Mouse (Mus musculus): Measurements from ENCODE around the gene Olig2.
"Not testable (repeated sequence)": the region's sequence is repeated elsewhere in the genome, so short reads cannot be mapped to it uniquely, and the experiment has no call there.

The Olig2 gene

GRCm38 (mm10) chr16:91226883-91227759 is 1.9 kb downstream of the Olig2 start:
- no peak for DNase-seq (ENCODE audit: low spot score in 2 of 2)

GRCm38 (mm10) chr16:91227760-91228043 is 2.4 kb downstream of the Olig2 start:
- DNase-seq (ENCODE audit: low spot score in 2 of 2): no peak

DNA sequence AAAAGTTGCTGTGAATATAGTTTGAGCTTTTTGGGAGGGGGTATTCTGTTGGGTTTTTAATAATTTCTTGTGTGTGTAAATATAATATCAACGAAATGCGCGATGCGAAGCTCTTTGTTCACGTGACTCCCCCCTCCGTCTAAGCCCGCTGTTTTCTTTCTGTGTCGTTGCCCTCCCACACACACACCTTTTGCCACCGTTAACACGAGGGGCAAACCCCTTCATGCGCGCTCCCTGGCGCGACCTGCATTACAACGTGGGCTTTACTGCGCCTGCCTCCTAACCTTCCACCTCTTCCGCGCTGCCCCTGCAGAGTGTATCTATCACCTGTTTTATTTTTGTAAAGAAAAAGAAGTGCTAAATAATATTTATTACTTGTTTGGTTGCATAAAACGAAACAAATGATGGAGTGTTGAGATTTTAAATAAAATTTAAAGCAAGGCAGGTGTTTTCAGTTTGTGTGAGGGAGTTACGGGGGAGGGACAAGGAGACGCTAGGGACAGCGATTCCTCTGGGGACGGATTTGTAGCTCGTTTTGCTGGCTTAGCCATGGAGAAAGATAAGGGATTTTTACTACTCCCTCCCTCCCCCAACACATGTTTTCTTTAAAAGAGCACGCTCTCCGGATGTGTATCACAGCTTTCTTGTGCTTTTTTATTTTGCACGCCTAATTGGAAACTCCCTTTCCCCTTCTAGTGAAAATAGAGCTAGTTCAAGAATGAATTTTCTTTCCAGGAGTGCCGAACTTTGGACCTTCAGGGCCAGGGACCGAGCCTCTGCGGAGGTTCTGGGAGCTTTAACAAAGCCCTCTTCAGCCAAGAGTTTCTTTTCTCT is 3.2 kb downstream of the Olig2 start:
- DNase-seq (ENCODE audit: low spot score in 2 of 2): no peak

DNA sequence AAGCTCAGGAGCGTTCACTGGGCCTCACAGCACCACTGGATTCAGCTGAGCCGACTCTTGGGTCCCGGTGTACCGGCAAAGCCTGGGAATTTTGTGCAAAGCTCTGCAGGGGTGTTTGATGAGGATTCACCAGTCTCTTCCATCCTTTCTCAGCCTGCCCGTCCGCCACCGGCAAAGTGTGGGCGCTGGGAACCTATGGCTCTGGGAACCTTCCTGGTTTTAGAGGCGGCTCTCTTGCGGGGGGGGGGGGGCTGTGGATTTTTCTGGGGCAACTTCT is 3.8 kb downstream of the Olig2 start:
- DNase-seq (ENCODE audit: low spot score in 2 of 2): no peak

GRCm38 (mm10) chr16:91229643-91230042 is 4.4 kb downstream of the Olig2 start:
- no peak for DNase-seq (ENCODE audit: low spot score in 2 of 2)

GRCm38 (mm10) chr16:91231781-91232469 is 6.7 kb downstream of the Olig2 start:
- DNase-seq (ENCODE audit: low spot score in 2 of 2): no peak

DNA sequence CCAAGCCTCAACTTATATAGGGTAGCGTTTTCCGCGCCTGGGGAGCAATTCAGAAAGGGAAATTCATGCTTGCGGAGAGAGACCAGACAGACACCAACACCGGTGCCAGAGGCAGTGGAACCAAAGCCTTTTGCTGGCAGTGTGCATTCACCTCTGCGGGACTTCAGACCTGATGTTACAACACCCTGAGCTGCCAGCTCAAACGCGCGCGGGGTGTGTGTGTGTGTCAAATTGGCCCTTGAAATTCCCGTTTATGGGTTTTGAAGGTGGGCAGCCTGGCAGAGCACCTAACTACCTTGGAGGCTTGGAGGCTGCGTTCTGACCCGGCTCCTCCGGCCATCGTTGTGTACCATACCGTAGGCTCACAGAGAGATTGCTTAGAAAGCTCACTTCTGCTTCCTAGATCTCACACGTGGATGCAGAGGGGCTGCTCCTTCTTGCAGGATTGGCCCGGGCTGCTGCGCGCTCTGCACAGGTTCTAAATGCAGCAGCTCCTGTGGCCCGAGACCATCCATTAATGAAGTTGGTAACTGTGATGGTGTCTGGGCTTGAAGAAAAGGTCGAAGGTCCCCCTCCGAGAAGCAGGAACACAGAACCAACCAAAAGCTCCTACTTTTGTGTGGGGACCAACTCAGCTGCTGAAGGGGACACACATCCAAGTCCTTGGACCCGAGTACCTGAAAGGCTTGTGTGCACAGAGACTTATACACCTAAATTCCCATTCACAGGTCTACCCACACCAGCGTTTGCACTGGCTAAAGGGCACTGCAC is 7.4 kb downstream of the Olig2 start:
- no peak for DNase-seq (ENCODE audit: low spot score in 2 of 2)

GRCm38 (mm10) chr16:91233241-91233944 is 8.1 kb downstream of the Olig2 start:
- DNase-seq (ENCODE audit: low spot score in 2 of 2): peak in 1 of 2 experiments; percentile 45

- DNase-seq (ENCODE audit: low spot score in 2 of 2): no peak
These were observed 13.8 kb downstream of the Olig2 start for GRCm38 (mm10) chr16:91239024-91239423.

DNA sequence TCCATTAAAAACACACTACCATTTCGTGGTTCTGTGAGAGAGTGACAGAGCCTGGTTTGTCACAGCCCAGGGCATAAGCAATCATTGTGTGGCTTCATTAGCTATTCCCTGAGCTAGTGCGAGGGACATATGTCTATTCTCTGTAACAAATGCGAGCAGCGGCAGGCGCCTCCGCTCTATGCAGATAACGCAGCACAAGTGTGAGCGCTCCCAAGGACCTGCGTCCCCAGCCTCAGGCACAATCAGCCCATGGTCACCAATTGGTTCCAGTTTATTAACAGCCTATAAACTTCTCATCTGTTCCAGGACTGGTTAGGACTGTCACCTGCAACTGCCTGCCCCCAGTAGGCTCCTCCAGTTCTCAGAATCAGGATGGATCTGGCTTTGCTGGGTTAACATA is 21.0 kb downstream of the Olig2 start:
- DNase-seq (ENCODE audit: low spot score in 2 of 2): no peak

GRCm38 (mm10) chr16:91255419-91256164 is 30.3 kb downstream of the Olig2 start:
- not testable (repeated sequence) for DNase-seq (ENCODE audit: low spot score in 2 of 2)

GRCm38 (mm10) chr16:91258956-91259355 is 33.7 kb downstream of the Olig2 start:
- no peak for DNase-seq (ENCODE audit: low spot score in 2 of 2)

- no peak for DNase-seq (ENCODE audit: low spot score in 2 of 2)
These were observed 35.6 kb downstream of the Olig2 start for GRCm38 (mm10) chr16:91260861-91261260.

GRCm38 (mm10) chr16:91262467-91263220 is 37.4 kb downstream of the Olig2 start:
- peak; percentile 17 to 35 for DNase-seq (ENCODE audit: low spot score in 2 of 2)

DNA sequence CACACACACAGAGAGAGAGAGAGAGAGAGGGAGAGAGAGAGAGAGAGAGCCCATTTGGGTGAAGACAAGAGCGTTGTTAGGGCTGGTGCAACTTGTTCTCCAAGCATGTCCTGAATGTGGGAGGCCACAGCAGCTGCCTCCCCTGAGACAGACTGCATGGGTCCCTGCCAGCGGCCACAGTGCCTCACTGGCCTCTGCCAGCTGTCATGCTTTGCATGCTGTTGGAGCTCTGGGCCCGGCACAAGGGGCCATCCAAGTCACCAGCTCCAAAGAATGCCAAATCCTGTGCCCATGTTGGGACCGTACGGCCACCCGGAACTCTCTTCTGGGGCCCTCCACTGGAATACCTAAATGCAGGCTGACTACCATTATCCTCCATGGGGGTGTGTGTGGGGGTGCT is 40.7 kb downstream of the Olig2 start:
- peak; percentile 44 to 73 for DNase-seq (ENCODE audit: low spot score in 2 of 2)

DNA sequence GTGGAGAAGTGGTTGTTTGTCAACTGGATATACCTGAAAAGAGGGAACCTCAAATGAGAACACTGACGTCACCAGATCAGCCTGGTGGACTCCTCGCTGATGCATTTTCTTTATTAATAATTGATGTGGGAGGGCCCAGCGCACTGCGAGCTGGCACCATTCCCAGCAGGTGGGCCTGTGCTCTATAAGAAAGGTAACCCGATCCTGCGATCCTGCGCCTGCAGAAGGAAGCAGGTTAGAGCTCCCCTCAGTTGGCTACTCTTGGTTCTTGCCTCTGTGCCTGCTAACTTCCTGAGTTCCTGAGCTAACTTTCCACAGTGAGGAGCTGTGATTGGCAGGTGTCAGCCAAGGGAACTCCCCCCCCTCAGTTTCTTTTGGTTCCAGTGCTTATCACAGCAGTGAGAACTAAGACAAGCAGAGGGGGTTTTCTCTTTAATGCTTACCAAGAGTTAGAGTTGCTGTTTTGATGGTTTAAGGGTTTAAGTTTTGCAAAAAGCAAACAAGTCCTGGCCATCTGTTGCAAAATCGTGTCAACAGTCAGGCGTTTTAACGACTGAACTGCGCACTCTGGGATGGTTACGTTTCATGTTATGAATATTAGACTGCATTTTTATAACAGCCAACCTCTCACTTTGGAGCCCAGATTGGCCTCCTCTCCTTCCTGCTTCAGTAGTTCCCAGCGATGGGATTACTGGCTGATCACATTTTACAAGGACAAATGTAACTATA is 43.6 kb downstream of the Olig2 start:
- DNase-seq (ENCODE audit: low spot score in 2 of 2): no peak

DNA sequence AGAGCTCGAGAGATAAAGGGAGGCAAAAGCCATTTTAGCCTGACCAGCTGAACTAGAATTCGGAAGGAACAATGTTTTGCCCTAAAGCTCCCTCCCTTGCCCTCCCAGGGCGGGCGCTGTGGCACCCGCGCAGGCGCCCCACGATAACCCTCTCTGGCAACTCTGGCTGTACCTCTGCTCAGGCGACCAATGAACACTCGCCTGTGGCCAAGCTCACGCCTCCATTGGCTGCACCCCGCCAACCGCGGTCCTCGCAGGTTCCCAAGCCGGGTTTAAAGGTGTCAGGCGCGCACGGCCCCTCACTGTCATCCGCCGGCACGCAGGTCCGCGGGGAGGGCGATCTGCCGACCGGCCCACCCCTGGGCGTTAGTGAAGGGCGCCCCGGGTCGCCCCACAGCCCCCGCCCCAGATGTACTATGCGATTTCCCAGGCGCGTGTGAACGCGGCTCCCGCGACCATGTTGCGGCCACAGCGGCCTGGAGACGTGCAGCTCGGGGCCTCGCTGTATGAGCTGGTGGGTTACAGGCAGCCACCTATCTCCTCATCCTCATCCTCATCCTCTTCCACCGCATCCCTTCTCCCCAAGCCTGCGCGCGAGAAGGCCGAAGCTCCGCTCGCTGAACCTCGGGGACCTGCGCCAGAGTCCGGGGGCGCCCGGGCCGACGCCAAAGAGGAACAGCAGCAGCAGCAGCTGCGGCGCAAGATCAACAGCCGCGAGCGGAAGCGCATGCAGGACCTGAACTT is 44.4 kb downstream of the Olig2 start, which contains the start of gene Olig1:
TSS of gene Olig1 (plus strand) at position 305 of the 744 bp plus-strand sequence.
- DNase-seq (ENCODE audit: low spot score in 2 of 2): peak; percentile 71 to 76
